Mouse (Mus musculus): ENCODE results near the gene Olfr123.

Olfr123 gene

GRCm38 (mm10) chr17:37793229-37793628, at the start of gene Olfr123:
TSS of gene Olfr123 (plus strand) at chr17:37793529.
- DNase-seq (ENCODE audit: low read depth, low spot score), result no peak

DNA sequence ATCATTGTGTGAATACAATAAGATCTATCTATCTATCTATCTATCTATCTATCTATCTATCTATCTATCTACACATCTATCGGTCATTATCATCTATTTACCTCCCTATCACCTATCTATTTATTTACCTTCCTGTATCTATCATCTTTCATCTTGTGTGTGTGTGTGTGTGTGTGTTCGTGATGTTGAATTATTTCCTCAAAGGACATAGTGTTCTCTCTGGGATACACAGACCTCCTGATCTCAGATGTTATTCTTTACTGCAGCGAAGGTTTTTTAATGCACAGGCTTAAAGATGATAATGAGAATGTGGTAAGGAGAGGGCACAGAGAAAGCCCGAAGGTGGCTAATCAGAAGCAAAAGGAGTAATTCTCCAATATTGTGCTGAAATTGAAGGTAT, 25.0 kb upstream of the Olfr123 start, which contains the start of gene Olfr122:
TSS of gene Olfr122 (plus strand) at position 301 of the 400 bp plus-strand sequence.
- no peak for DNase-seq (ENCODE audit: low read depth, low spot score)

DNA sequence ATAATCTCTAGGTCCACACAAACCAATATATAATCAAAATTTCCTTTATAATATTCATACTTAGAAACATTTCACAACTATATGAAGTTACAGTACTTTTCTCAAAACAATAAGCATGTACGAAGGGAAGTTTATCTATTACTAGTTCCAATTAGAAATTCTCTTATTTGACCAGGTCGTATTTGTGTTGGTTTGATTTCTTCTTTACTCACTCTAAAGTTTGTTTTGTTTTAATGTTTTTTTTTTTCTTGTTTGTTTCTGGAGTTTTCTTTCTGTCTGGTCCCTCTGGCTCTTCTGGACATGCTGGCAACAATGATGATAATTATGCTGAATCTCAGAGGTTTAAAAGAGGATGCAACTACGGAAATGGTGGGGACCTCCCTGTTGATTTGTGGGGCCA, 6.3 kb downstream of the Olfr123 start, which contains the start of gene Olfr124:
TSS of gene Olfr124 (plus strand) at position 301 of the 400 bp plus-strand sequence.
- DNase-seq (ENCODE audit: low read depth, low spot score), result no peak

DNA sequence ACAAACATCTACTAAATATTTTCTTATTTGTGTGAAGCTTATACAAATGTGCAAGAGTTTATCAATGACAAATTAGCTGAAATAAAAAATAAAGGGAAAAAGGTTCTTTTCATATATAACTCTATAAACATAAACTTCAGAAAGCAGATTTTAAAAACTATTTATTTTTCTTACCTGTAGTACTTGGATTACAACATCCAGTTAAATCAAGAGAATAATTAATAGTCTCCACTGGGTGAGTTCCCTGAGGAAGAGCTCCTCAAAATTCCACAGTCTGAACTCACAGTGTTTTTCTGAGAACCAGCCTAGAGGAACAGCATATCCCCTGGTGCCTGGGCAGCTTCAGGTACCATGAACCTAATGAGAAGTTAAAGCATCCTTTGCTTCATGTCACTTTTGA, 39.3 kb downstream of the Olfr123 start, which contains the start of gene Olfr125:
TSS of gene Olfr125 (plus strand) at position 301 of the 400 bp plus-strand sequence.
- DNase-seq (ENCODE audit: low read depth, low spot score), result no peak

DNA sequence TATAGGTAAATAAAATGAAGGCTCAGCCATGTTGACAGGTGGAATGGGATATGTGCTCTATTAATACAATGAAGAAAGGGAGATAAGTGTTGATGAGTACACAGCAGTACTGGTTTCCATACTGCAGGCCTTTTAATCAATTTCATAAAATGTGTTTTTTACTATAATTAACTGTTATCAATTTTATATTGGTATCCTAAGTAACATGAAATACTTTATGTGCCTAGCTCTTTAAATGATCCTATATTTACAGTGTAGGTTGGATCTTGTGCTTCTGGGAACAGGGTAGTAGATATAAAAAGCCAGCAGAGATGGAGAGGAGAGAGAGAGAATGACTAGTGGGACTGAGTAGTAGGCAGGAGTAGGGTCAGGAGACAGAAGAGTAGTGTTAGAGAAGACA, 53.9 kb downstream of the Olfr123 start, which contains the start of gene Olfr126:
TSS of gene Olfr126 (plus strand) at position 301 of the 400 bp plus-strand sequence.
- no peak for DNase-seq (ENCODE audit: low read depth, low spot score)
